Mouse (Mus musculus) intestine, embryonic 16.5 days (tissue): ENCODE results near the gene Fam234b. TPM values are rescaled to one million over a fixed set of nuclear protein-coding genes. Genes with fewer than 3 reads are reported as not detected.

Source experiments
- ATAC-seq: fragments of 200-750 bp; cut with Nextera tagmentation; 2 replicates; pipeline ENCODE4 v1.8.0; 2017; ENCODE audit warnings: moderate TSS enrichment, moderate library complexity
- H3K27ac ChIP-seq: fragments of 300-500 bp; sonication (generic); 2 replicates; pipeline ENCODE4 v1.5.1; 2014; ENCODE audit warnings: mild to moderate bottlenecking, low read length
- H3K27me3 ChIP-seq: fragments of 300-500 bp; sonication (generic); replicated peaks from 2 replicates; pipeline ENCODE4 v1.6.1; 2014; ENCODE audit warnings: low read length, control low read depth, mixed read lengths; ENCODE audit not compliant: control insufficient read depth, insufficient read depth
- H3K36me3 ChIP-seq: fragments of 300-500 bp; sonication (generic); 2 replicates; pipeline ENCODE4 v1.6.1; 2014; ENCODE audit warnings: low read length, control low read depth; ENCODE audit not compliant: control insufficient read depth, insufficient read depth
- H3K4me1 ChIP-seq: fragments of 300-500 bp; sonication (generic); 2 replicates; pipeline ENCODE4 v1.6.1; 2014; ENCODE audit warnings: low read length, control low read depth, mixed read lengths; ENCODE audit not compliant: control insufficient read depth, insufficient read depth
- H3K4me2 ChIP-seq: fragments of 300-500 bp; sonication (generic); 2 replicates; pipeline ENCODE4 v1.6.1; 2014; ENCODE audit warnings: low read depth, low read length, control low read depth
- H3K4me3 ChIP-seq: fragments of 300-500 bp; sonication (generic); 2 replicates; pipeline ENCODE4 v1.5.1; 2014; ENCODE audit warnings: mild to moderate bottlenecking, low read length
- H3K9ac ChIP-seq: fragments of 300-500 bp; sonication (generic); 2 replicates; pipeline ENCODE4 v1.6.1; 2014; ENCODE audit warnings: low read depth, low read length
- H3K9me3 ChIP-seq: fragments of 300-500 bp; sonication (generic); 2 replicates; pipeline ENCODE4 v1.6.1; 2016; ENCODE audit warnings: low read length, control low read depth; ENCODE audit not compliant: control insufficient read depth
- whole genome bisulfite sequencing: fragments of 180-500 bp; shearing (Covaris S2); extraction: QIAGEN DNeasy Blood & Tissue Kit; methylation state at CpG from one replicate; pipeline ENCODE4 v1.1.7; 2014; 5-methylcytosine and 5-hydroxymethylcytosine counted together
- polyA plus RNA-seq: library from polyadenylated mRNA; unstranded; fragments of >200 nt; fragmentation: Nextera tagmentation; extraction: Ambion mirVana; gene quantifications from 2 replicates; pipeline ENCODE4 v1.2.1, GENCODE M21; 2015

Fam234b gene
- polyA plus RNA-seq, 1 experiment from 2014 or later = 36.9 TPM

GRCm38 (mm10) chr6:135276474-135277295 lies 78.9 kb downstream of the Fam234b start:
- Histone ChIP-seq H3K27me3 (no peaks in the 10 kb centered on the region), H3K4me3 (no peak overlapping the region), H3K4me2 (no peak overlapping the region), H3K9ac (no peak overlapping the region), H3K27ac (no peak overlapping the region), H3K9me3 (no peaks in the 10 kb centered on the region), H3K36me3 (no peaks in the 10 kb centered on the region), H3K4me1 (peaks cover 4% of the 10 kb centered on the region; the same call in 1 of the 2 replicates)
- peak; percentile 47 for ATAC-seq
- 75% methylated on average over 6 of the region's 6 CpGs for WGBS

- H3K27ac ChIP-seq = no peak overlapping the region
- H3K36me3 ChIP-seq = no peaks in the 10 kb centered on the region
- H3K4me1 ChIP-seq = peaks cover 2% of the 10 kb centered on the region; the same call in 1 of the 2 replicates
- H3K4me3 ChIP-seq = no peak overlapping the region
- no peak overlapping the region for H3K9ac ChIP-seq
- no peak for ATAC-seq
- no peak overlapping the region for H3K4me2 ChIP-seq
- no peaks in the 10 kb centered on the region for H3K9me3 ChIP-seq
- WGBS = 82% methylated on average over 6 of the region's 6 CpGs
- no peaks in the 10 kb centered on the region for H3K27me3 ChIP-seq
Measured at GRCm38 (mm10) chr6:135278302-135278701, 80.5 kb downstream of the Fam234b start.

- Histone ChIP-seq H3K4me1 (peaks cover 2% of the 10 kb centered on the region; the same call in 1 of the 2 replicates), H3K9me3 (no peaks in the 10 kb centered on the region), H3K9ac (no peak overlapping the region), H3K4me3 (no peak overlapping the region), H3K27me3 (no peaks in the 10 kb centered on the region), H3K36me3 (no peaks in the 10 kb centered on the region), H3K27ac (no peak overlapping the region), H3K4me2 (no peak overlapping the region)
- no peak for ATAC-seq
- 59% methylated on average over 5 of the region's 5 CpGs for WGBS
Measured at GRCm38 (mm10) chr6:135279286-135279685, 81.5 kb downstream of the Fam234b start.

GRCm38 (mm10) chr6:135279856-135280255 lies 82.1 kb downstream of the Fam234b start:
- Histone ChIP-seq H3K36me3 (no peaks in the 10 kb centered on the region), H3K9me3 (no peaks in the 10 kb centered on the region), H3K27me3 (no peaks in the 10 kb centered on the region), H3K4me1 (peaks cover 2% of the 10 kb centered on the region; the same call in 1 of the 2 replicates), H3K4me2 (no peak overlapping the region), H3K4me3 (no peak overlapping the region), H3K27ac (no peak overlapping the region), H3K9ac (no peak overlapping the region)
- WGBS = 28% methylated on average over 10 of the region's 10 CpGs
- no peak; the same call in 1 of the 2 replicates for ATAC-seq

- H3K9ac ChIP-seq = no peak overlapping the region
- no peak overlapping the region for H3K27ac ChIP-seq
- H3K4me2 ChIP-seq = no peak overlapping the region
- ATAC-seq = no peak
- H3K36me3 ChIP-seq = no peaks in the 10 kb centered on the region
- no peak overlapping the region for H3K4me3 ChIP-seq
- no peaks in the 10 kb centered on the region for H3K9me3 ChIP-seq
- no peaks in the 10 kb centered on the region for H3K27me3 ChIP-seq
- 55% methylated on average over 4 of the region's 4 CpGs for WGBS
- H3K4me1 ChIP-seq = no peaks in the 10 kb centered on the region
Measured at GRCm38 (mm10) chr6:135292391-135292790, 94.6 kb downstream of the Fam234b start.

- 68% methylated on average over 6 of the region's 6 CpGs for WGBS
- Histone ChIP-seq H3K4me3 (no peak overlapping the region), H3K4me2 (no peak overlapping the region), H3K36me3 (no peaks in the 10 kb centered on the region), H3K4me1 (no peaks in the 10 kb centered on the region), H3K27ac (no peak overlapping the region), H3K27me3 (no peaks in the 10 kb centered on the region), H3K9ac (no peak overlapping the region), H3K9me3 (no peaks in the 10 kb centered on the region)
- no peak for ATAC-seq
Measured at GRCm38 (mm10) chr6:135294150-135294549, 96.4 kb downstream of the Fam234b start.

Other genes with a start within 250 kb of the Fam234b start
- 2.8 and 3.5 TPM in 2 replicates for gene Apold1, start 216.3 kb upstream of the Fam234b start, polyA plus RNA-seq
- 82.3 and 95.1 TPM in 2 replicates for gene Ddx47, start 186.4 kb upstream of the Fam234b start, polyA plus RNA-seq
- 8.3 and 10.8 TPM in 2 replicates for gene Gprc5a, start 132.3 kb upstream of the Fam234b start, polyA plus RNA-seq
- 0.10 TPM in 2 replicates for gene Gprc5d, start 79.7 kb upstream of the Fam234b start, polyA plus RNA-seq
- gene Hebp1, start within 50 bp of the Fam234b start, polyA plus RNA-seq = 74.0 and 83.9 TPM in 2 replicates
- 0.33 and 0.47 TPM in 2 replicates for gene Gsg1, start 56.4 kb downstream of the Fam234b start, polyA plus RNA-seq
- gene Pbp2, start 112.4 kb downstream of the Fam234b start, polyA plus RNA-seq = 0.10 and 0.11 TPM in 2 replicates
- 46.2 and 59.7 TPM in 2 replicates for gene Emp1, start 164.6 kb downstream of the Fam234b start, polyA plus RNA-seq